Mouse (Mus musculus) limb, embryonic 15.5 days (tissue): ENCODE data around the gene Map10. TPM values are rescaled to one million over a fixed set of nuclear protein-coding genes. Genes with fewer than 3 reads are reported as not detected.
A peak's percentile ranks its signal among the peaks of the same experiment; 100 is the strongest.

Source experiments
- ATAC-seq: fragments of 200-750 bp; cut with Nextera tagmentation; 2 replicates; pipeline ENCODE4 v1.8.0; 2017; ENCODE audit warnings: low read depth, moderate TSS enrichment; ENCODE audit not compliant: insufficient number of reproducible peaks, low FRiP score, low TSS enrichment
- H3K27ac ChIP-seq: fragments of 300-500 bp; sonication (generic); 2 replicates; pipeline ENCODE4 v1.5.1; 2015; ENCODE audit warnings: moderate library complexity, mild to moderate bottlenecking, inconsistent platforms
- H3K27me3 ChIP-seq: fragments of 300-500 bp; sonication (generic); 2 replicates; pipeline ENCODE4 v1.6.1; 2015; ENCODE audit warnings: inconsistent platforms
- H3K36me3 ChIP-seq: fragments of 300-500 bp; sonication (generic); 2 replicates; pipeline ENCODE4 v1.6.1; 2015; ENCODE audit warnings: inconsistent platforms
- H3K4me1 ChIP-seq: fragments of 300-500 bp; sonication (generic); 2 replicates; pipeline ENCODE4 v1.6.1; 2015; ENCODE audit warnings: inconsistent platforms
- H3K4me2 ChIP-seq: fragments of 300-500 bp; sonication (generic); 2 replicates; pipeline ENCODE4 v1.6.1; 2015; ENCODE audit warnings: mild to moderate bottlenecking, inconsistent platforms
- H3K4me3 ChIP-seq: fragments of 300-500 bp; sonication (generic); 2 replicates; pipeline ENCODE4 v1.5.1; 2015; ENCODE audit warnings: mild to moderate bottlenecking, inconsistent platforms
- H3K9ac ChIP-seq: fragments of 300-500 bp; sonication (generic); 2 replicates; pipeline ENCODE4 v1.6.1; 2015; ENCODE audit warnings: inconsistent platforms
- H3K9me3 ChIP-seq: fragments of 300-500 bp; sonication (generic); 2 replicates; pipeline ENCODE4 v1.6.1; 2016; ENCODE audit warnings: inconsistent platforms
- WGBS: fragments of 180-500 bp; shearing (Covaris S2); methylation state at CpG from one replicate; pipeline ENCODE4 v1.1.7; 2015; 5-methylcytosine and 5-hydroxymethylcytosine counted together
- polyA plus RNA-seq: library from polyadenylated mRNA; unstranded; fragments of >200 nt; fragmentation: Nextera tagmentation; extraction: Ambion mirVana; gene quantifications from 2 replicates; pipeline ENCODE4 v1.2.1, GENCODE M21; 2015

The Map10 gene
- polyA plus RNA-seq, 1 experiment from 2014 or later = 5.4 TPM

DNA sequence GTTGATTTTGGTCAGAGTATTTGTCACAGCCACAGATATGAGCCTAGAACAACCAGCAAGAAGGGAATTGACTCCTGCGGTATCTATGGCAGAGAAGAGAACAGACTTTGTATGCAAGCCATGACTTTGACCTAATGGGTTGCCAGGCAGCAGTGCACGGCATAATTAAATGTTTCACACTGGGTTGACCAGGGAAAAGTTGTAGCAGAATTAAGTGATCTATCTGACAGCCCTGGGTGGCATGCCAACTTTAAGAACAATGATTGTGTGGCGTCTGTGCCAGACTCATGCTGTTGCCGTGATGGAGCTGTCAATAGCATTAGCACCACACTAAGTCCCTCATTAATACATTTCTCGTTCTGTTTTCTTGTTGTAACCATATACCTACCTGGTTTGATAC lies 11.1 kb upstream of the Map10 start:
- Histone ChIP-seq H3K4me3 (no peak overlapping the region), H3K9ac (no peak overlapping the region), H3K27ac (no peak overlapping the region), H3K4me1 (0 out of 2 replicates have a peak, but pooled peaks cover 2% of the 10 kb centered on the region), H3K4me2 (no peak overlapping the region), H3K27me3 (no peaks in the 10 kb centered on the region), H3K36me3 (no peaks in the 10 kb centered on the region), H3K9me3 (no peaks in the 10 kb centered on the region)
- 87% methylated on average over 5 of the region's 5 CpGs for WGBS
- no peak for ATAC-seq

DNA sequence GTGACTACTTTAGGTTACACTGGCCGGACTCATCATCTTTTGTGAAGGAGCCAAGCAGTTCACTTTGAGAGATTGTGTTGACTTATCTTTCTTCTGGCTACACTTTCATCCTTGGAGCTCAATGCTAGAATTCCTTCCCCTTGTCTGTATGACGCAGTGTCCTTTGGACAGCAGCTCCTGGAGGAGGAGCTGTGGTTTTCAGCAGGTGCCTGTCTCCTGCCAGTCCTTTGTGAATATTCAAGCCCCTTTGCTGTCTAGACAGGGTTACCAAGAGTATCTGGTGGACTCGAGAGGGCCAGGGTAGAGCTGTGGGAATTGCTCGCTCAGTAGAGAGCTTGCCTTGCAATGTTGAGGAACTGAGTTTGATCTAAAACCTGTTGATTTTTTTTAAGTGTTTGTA lies 10.7 kb upstream of the Map10 start:
- Histone ChIP-seq H3K27me3 (no peaks in the 10 kb centered on the region), H3K36me3 (no peaks in the 10 kb centered on the region), H3K4me2 (no peak overlapping the region), H3K27ac (no peak overlapping the region), H3K9ac (no peak overlapping the region), H3K4me1 (0 out of 2 replicates have a peak, but pooled peaks cover 2% of the 10 kb centered on the region), H3K9me3 (no peaks in the 10 kb centered on the region), H3K4me3 (no peak overlapping the region)
- ATAC-seq = no peak
- 82% methylated on average over 4 of the region's 4 CpGs for WGBS

DNA sequence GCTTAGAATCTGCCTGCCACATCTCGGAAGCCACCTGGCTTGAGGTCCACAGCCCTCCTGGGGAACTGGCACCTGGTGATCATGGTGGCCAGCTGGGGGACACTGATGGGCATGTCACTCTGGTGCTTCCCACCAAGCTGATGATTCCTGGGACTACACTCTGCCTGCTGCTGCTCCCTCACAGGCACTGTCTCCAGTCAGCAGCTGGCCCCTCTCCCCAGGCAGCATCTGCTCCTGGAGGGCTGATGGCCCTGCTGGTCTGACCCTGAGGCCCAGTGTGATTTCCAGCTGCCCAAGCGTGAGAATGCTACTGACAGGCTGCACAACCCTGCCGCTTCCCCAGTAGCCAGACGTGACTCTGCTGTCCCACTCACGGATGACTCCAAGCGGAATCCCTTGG lies 9.2 kb upstream of the Map10 start:
- Histone ChIP-seq H3K4me3 (no peak overlapping the region), H3K4me1 (0 out of 2 replicates have a peak, but pooled peaks cover 2% of the 10 kb centered on the region), H3K27me3 (no peaks in the 10 kb centered on the region), H3K4me2 (no peak overlapping the region), H3K36me3 (no peaks in the 10 kb centered on the region), H3K27ac (no peak overlapping the region), H3K9ac (no peak overlapping the region), H3K9me3 (no peaks in the 10 kb centered on the region)
- 89% methylated on average over 6 of the region's 6 CpGs for WGBS
- no peak for ATAC-seq

DNA sequence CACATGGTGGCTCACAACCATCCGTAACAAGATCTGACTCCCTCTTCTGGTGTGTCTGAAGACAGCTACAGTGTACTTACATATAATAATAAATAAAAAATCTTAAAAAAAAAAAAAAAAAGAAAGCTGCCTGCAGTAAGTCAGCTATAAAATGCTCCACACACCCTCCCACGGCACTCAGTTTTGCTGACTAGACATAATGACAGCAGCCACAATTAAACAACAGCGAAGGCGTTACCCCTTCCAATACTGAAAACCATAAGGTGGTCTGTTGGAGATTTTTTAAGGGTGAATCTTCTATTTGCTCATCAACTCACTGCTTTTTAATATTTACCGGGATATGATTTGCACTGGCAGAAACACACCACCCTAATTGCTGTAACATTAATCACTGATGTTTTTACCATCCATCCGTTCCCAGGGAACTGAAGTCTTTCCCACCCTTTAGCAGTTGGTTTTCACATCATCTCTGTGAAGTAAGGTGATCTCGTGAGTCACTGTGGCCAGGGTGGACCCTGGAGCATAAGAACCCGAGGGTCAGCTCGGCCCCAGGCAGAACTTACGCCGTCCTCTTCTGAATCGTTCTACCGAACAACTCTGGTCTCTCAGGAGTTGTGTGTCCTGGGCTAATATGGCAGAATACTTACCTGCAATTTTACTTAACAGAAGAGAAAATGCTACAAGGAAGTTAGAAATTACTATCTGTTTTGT lies 7.5 kb upstream of the Map10 start:
- Histone ChIP-seq H3K36me3 (no peaks in the 10 kb centered on the region), H3K4me1 (peaks cover 11% of the 10 kb centered on the region; the same call in 1 of the 2 replicates), H3K27me3 (no peaks in the 10 kb centered on the region), H3K4me2 (no peak overlapping the region), H3K27ac (no peak overlapping the region), H3K9ac (no peak overlapping the region), H3K4me3 (no peak overlapping the region), H3K9me3 (no peaks in the 10 kb centered on the region)
- WGBS = 78% methylated on average over 13 of the region's 13 CpGs
- ATAC-seq = no peak

DNA sequence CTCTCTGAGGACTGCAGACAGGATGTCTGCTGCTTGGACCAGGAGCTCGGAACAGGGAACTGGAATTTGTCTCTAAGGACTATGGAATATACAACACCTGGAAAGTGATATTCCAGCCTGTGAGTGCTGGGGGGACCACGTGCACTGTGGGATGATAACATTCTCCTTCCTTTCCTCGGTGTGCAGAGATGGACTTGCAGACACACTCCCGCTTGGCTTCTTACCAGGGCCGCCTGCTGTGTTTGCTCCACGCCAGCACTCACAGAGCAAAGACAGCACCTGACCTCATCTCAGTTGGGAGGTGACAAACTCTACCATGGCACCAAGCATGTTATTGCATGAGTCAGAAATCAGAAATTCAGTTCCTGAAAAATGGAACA lies 7.0 kb upstream of the Map10 start:
- Histone ChIP-seq H3K9me3 (no peaks in the 10 kb centered on the region), H3K27ac (no peak overlapping the region), H3K36me3 (no peaks in the 10 kb centered on the region), H3K4me3 (no peak overlapping the region), H3K4me2 (no peak overlapping the region), H3K27me3 (no peaks in the 10 kb centered on the region), H3K9ac (no peak overlapping the region), H3K4me1 (peaks cover 11% of the 10 kb centered on the region; the same call in 1 of the 2 replicates)
- ATAC-seq = no peak
- 59% methylated on average over 6 of the region's 6 CpGs for WGBS

DNA sequence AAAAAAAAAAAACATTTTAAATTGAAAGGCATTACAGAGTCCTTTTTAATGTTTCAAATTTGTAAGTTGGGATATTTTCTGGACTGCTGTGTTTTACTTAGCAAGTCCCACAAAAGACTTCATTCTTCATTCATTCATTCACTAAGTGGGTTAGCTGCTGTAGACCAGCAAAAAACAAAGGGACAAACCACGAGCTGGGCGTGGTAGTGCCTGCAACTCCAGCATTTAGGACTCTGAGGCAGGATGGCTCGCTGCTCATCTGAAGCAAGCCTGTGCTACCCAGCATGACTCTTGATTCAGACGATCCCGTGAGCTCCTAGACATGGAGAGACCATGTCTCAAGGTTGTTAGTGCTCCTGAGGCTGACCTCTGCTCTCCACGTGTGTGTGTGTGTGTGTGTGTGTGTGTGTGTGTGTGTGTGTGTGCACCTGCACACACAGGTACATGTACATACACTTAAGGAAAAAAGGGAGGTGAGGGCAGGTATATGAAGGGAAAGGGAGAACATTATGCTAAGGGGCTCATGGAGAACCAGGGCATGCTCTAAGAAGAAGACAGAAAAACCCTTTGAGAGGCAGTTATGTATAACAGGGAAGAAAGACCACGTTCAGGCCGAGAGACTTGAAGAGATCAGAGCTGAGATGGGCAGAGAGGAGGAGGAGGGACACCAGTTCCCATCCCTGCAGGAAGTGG lies 4.3 kb upstream of the Map10 start:
- Histone ChIP-seq H3K27me3 (no peaks in the 10 kb centered on the region), H3K9me3 (0 out of 2 replicates have a peak, but pooled peaks cover under 1% of the 10 kb centered on the region), H3K4me3 (no peak overlapping the region), H3K4me2 (no peak overlapping the region), H3K27ac (no peak overlapping the region), H3K36me3 (no peaks in the 10 kb centered on the region), H3K9ac (no peak overlapping the region), H3K4me1 (peaks cover 22% of the 10 kb centered on the region)
- WGBS = 61% methylated on average over 8 of the region's 8 CpGs
- no peak for ATAC-seq

DNA sequence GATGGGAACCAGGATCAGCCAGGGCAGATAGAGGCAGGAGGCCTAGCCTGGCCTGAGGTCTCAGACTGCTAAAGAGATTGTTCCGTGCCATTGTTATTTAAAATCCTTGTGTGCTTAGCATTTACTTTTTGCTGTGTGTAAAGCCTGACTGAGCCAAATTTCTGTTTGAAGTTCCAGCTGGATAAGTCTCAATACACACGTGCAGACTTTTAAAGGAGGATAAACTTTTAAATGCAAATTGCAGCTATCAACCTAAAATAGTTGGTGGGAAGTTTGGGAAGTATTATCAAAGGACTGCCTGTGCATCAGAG lies 3.8 kb upstream of the Map10 start:
- Histone ChIP-seq H3K36me3 (0 out of 2 replicates have a peak, but pooled peaks cover 3% of the 10 kb centered on the region), H3K27ac (peak overlapping the region; percentile 47; the same call in 1 of the 2 replicates), H3K27me3 (no peaks in the 10 kb centered on the region), H3K4me2 (no peak overlapping the region), H3K9ac (no peak overlapping the region), H3K9me3 (peaks cover 6% of the 10 kb centered on the region; the same call in 1 of the 2 replicates), H3K4me3 (no peak overlapping the region), H3K4me1 (peaks cover 22% of the 10 kb centered on the region)
- no peak for ATAC-seq
- 24% methylated on average over 2 of the region's 2 CpGs for WGBS

DNA sequence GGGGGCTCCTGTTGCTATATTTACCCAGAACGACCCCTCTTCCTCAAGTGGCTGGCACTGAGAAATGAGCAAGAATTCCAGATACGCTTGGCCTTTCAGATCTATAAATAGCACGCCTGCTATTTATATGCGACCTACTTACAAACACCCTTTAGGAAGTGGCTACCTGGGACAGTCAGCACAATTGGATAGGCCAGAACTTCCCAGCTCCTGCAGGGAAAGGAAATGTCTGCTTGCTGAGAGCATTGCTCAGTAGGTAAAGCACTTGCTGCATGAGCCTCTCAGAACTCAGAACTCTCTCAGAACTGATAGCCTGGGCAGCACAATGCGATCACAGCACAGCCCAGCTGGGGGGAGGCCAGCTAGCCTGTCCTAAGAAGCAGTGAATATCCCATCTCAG lies 3.4 kb upstream of the Map10 start:
- no peak overlapping the region for H3K4me2 ChIP-seq
- no peak overlapping the region for H3K9ac ChIP-seq
- H3K4me3 ChIP-seq = no peak overlapping the region
- no peak for ATAC-seq
- H3K4me1 ChIP-seq = peaks cover 22% of the 10 kb centered on the region
- no peaks in the 10 kb centered on the region for H3K27me3 ChIP-seq
- peaks cover 6% of the 10 kb centered on the region; the same call in 1 of the 2 replicates for H3K36me3 ChIP-seq
- peak overlapping the region; percentile 47; the same call in 1 of the 2 replicates for H3K27ac ChIP-seq
- H3K9me3 ChIP-seq = peaks cover 10% of the 10 kb centered on the region
- WGBS = 29% methylated on average over 5 of the region's 5 CpGs

DNA sequence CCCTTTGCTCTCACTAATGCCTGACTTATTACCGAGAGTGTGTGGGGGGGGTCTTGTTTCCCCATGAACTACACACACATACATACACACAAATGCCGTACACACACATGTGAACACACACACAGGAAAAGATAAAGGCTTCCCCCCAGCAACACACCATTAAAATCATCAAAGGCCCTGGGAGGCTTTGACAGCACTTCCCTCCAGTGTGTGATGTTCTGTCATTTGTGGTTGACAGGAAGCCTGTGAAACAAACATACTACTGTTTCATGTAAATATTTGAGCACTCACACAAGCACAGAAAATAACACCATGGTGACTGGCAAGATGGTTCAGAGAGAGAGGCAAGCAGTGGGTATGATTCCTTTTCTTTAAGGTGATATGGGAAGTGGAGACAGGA lies 2.4 kb upstream of the Map10 start:
- H3K27ac ChIP-seq = no peak overlapping the region
- H3K4me3 ChIP-seq = no peak overlapping the region
- H3K9me3 ChIP-seq = peaks cover 20% of the 10 kb centered on the region
- 78% methylated on average over 2 of the region's 2 CpGs for WGBS
- no peak overlapping the region for H3K4me2 ChIP-seq
- H3K4me1 ChIP-seq = peaks cover 21% of the 10 kb centered on the region
- H3K9ac ChIP-seq = no peak overlapping the region
- H3K27me3 ChIP-seq = no peaks in the 10 kb centered on the region
- H3K36me3 ChIP-seq = peaks cover 7% of the 10 kb centered on the region; the same call in 1 of the 2 replicates
- ATAC-seq = no peak

DNA sequence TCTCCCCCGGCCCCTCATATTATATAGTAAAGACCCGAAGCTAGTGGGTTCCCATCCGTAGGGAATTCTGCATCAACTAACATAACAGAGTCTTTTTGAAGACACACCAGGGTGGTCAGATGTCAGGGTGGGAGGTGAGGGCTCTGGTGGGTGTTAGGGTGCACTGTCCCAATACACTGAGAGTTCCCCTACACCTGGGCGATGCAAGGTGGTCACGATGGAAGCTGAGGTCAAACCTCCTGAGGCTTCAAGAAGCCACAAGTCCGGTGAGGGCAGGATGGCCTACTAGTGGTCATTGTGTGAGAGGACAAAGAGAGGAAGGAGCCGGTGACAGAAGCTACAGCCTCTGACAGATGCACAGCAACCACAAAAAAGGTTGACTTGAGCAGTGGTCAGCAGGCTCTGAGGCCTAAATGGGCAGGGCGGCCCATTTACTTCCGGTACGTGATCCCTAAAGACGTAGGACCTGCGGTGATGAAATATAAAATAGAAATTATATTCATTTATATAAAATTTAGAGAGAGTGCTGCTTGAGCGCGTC lies 389 bp upstream of the Map10 start:
- ATAC-seq = no peak
- peaks cover 21% of the 10 kb centered on the region for H3K4me1 ChIP-seq
- peaks cover 21% of the 10 kb centered on the region for H3K9me3 ChIP-seq
- peak overlapping the region; percentile 92 for H3K4me2 ChIP-seq
- H3K27me3 ChIP-seq = no peaks in the 10 kb centered on the region
- peaks cover 7% of the 10 kb centered on the region; the same call in 1 of the 2 replicates for H3K36me3 ChIP-seq
- no peak overlapping the region for H3K27ac ChIP-seq
- H3K4me3 ChIP-seq = peak overlapping the region; percentile 57
- no peak overlapping the region for H3K9ac ChIP-seq
- WGBS = 80% methylated on average over 14 of the region's 14 CpGs

DNA sequence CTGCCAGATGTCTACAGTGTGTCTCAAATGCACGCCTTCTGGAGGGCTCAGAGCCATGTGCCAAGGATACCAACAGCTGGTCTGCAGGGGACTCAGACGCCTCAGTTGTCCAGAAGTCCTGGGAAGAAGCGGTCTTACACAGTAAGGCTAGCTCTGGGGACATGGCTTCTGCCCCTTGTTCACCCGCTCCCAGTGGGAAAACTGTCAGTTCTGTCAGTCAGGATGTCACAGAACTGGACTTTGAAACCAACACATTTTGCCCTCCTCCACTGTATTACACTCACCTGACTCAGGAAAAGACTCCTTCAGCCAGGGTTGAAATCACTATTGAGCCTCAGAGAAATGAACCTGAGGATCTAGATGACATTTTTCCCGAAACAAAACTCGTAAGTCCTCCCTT lies 802 bp downstream of the Map10 start:
- no peak for ATAC-seq
- Histone ChIP-seq H3K4me3 (peak overlapping the region; percentile 57), H3K9ac (no peak overlapping the region), H3K4me1 (peaks cover 21% of the 10 kb centered on the region), H3K36me3 (peaks cover 7% of the 10 kb centered on the region; the same call in 1 of the 2 replicates), H3K27me3 (no peaks in the 10 kb centered on the region), H3K4me2 (peak overlapping the region; percentile 92), H3K9me3 (peaks cover 21% of the 10 kb centered on the region), H3K27ac (peak overlapping the region; percentile 47; the same call in 1 of the 2 replicates)
- 96% methylated on average over 6 of the region's 6 CpGs for WGBS

DNA sequence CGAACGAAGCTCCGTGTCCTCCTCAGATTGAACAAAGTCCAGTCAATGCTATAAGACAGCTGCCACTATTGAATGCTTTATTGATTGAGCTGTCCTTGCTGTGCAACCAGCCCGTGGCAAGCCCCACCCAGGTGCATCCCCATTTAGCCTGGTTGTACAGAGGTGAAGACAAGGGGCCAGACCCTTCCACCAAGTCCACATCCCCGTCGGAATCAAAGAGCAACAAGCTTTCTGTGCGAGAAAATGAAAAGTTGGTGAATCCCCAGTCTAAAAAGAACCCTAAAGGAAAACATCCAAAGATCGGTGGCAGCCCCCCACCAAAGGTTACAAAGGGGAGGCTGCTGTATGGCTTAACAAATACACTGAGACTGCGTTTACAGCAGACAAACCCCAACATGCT lies 1.3 kb downstream of the Map10 start:
- no peak for ATAC-seq
- Histone ChIP-seq H3K9ac (no peak overlapping the region), H3K36me3 (peaks cover 7% of the 10 kb centered on the region; the same call in 1 of the 2 replicates), H3K27ac (no peak overlapping the region), H3K27me3 (no peaks in the 10 kb centered on the region), H3K4me3 (no peak overlapping the region), H3K9me3 (peaks cover 21% of the 10 kb centered on the region), H3K4me2 (no peak overlapping the region), H3K4me1 (peaks cover 17% of the 10 kb centered on the region)
- WGBS = 97% methylated on average over 9 of the region's 9 CpGs
